Mouse (Mus musculus) kidney, postnatal 0 days (tissue): Measurements from ENCODE around the gene Il5ra. TPM values are rescaled to one million over a fixed set of nuclear protein-coding genes. Genes with fewer than 3 reads are reported as not detected.

Experiments used
- ATAC-seq: fragments of 200-750 bp; cut with Nextera tagmentation; replicated peaks from 2 replicates; pipeline ENCODE4 v1.8.0; 2017; ENCODE audit warnings: low read depth, moderate number of reproducible peaks, moderate TSS enrichment, moderate library complexity; ENCODE audit not compliant: low FRiP score
- DNase-seq: peaks from one replicate; pipeline ENCODE4 v3.0.0-alpha.2; 2016; ENCODE audit warnings: low spot score
- H3K27ac ChIP-seq: fragments of 300-500 bp; sonication (generic); 2 replicates; pipeline ENCODE4 v1.5.1; 2014; ENCODE audit warnings: mild to moderate bottlenecking
- H3K27me3 ChIP-seq: fragments of 300-500 bp; sonication (generic); 2 replicates; pipeline ENCODE4 v1.6.1; 2014; ENCODE audit warnings: low read length, mixed read lengths; ENCODE audit not compliant: insufficient read depth
- H3K36me3 ChIP-seq: fragments of 300-500 bp; sonication (generic); 2 replicates; pipeline ENCODE4 v1.6.1; 2014; ENCODE audit warnings: low read length, mixed read lengths; ENCODE audit not compliant: insufficient read depth
- H3K4me1 ChIP-seq: fragments of 300-500 bp; sonication (generic); replicated peaks from 2 replicates; pipeline ENCODE4 v1.6.1; 2014; ENCODE audit warnings: antibody characterized with exemption, low read length, mixed read lengths; ENCODE audit not compliant: insufficient read depth
- H3K4me2 ChIP-seq: fragments of 300-500 bp; sonication (generic); 2 replicates; pipeline ENCODE4 v1.6.1; 2014; ENCODE audit warnings: mild to moderate bottlenecking, low read length, moderate library complexity, mixed read lengths
- H3K4me3 ChIP-seq: fragments of 300-500 bp; sonication (generic); replicated peaks from 2 replicates; pipeline ENCODE4 v1.5.1; 2014; ENCODE audit warnings: low read depth, low read length
- H3K9ac ChIP-seq: fragments of 300-500 bp; sonication (generic); 2 replicates; pipeline ENCODE4 v1.6.1; 2014; ENCODE audit warnings: low read depth, low read length
- H3K9me3 ChIP-seq: fragments of 300-500 bp; sonication (generic); replicated peaks from 2 replicates; pipeline ENCODE4 v1.6.1; 2016; ENCODE audit warnings: low read length, inconsistent platforms, mixed read lengths
- CTCF ChIP-seq: IDR thresholded peaks from 2 replicates; pipeline ENCODE4 v1.5.1; 2016; ENCODE audit warnings: antibody characterized with exemption, low read depth, mild to moderate bottlenecking, moderate library complexity
- WGBS: fragments of 180-500 bp; shearing (Covaris S2); extraction: QIAGEN DNeasy Blood & Tissue Kit; methylation state at CpG from one replicate; pipeline ENCODE4 v1.1.7; 2014; 5-methylcytosine and 5-hydroxymethylcytosine counted together
- polyA plus RNA-seq: library from polyadenylated mRNA; unstranded; fragments of >200 nt; fragmentation: Nextera tagmentation; extraction: Ambion mirVana; gene quantifications from 2 replicates; pipeline ENCODE4 v1.2.1, GENCODE M21; 2015

Gene Il5ra
- polyA plus RNA-seq, 1 experiment from 2014 or later = 0.97 TPM

- ATAC-seq (no peak), DNase-seq (no peak)
- no peaks in the 10 kb centered on the region for H3K27me3 ChIP-seq
- H3K4me2 ChIP-seq = no peak overlapping the region
- 72% methylated on average over 6 of the region's 6 CpGs for WGBS
- H3K4me3 ChIP-seq = no peak overlapping the region
- H3K4me1 ChIP-seq = no peaks in the 10 kb centered on the region
- H3K9me3 ChIP-seq = no peaks in the 10 kb centered on the region
- no peak overlapping the region for H3K9ac ChIP-seq
- TF ChIP-seq CTCF = no peak
- no peaks in the 10 kb centered on the region for H3K36me3 ChIP-seq
- no peak overlapping the region for H3K27ac ChIP-seq
Observed at GRCm38 (mm10) chr6:106726078-106726477, 22.8 kb downstream of the Il5ra start.

- no peak for ATAC-seq
- no peak for TF ChIP-seq CTCF
- no peak overlapping the region for H3K27ac ChIP-seq
- no peak overlapping the region for H3K4me3 ChIP-seq
- H3K36me3 ChIP-seq = no peaks in the 10 kb centered on the region
- no peaks in the 10 kb centered on the region for H3K4me1 ChIP-seq
- no peak overlapping the region for H3K4me2 ChIP-seq
- 71% methylated on average over 4 of the region's 4 CpGs for WGBS
- H3K9me3 ChIP-seq = no peaks in the 10 kb centered on the region
- no peak for DNase-seq
- no peak overlapping the region for H3K9ac ChIP-seq
- H3K27me3 ChIP-seq = no peaks in the 10 kb centered on the region
Observed at GRCm38 (mm10) chr6:106725642-106726041, 23.2 kb downstream of the Il5ra start.

- H3K27ac ChIP-seq = no peak overlapping the region
- no peak overlapping the region for H3K4me3 ChIP-seq
- no peak overlapping the region for H3K4me2 ChIP-seq
- no peaks in the 10 kb centered on the region for H3K36me3 ChIP-seq
- ATAC-seq (no peak), DNase-seq (peak; percentile 6)
- H3K9ac ChIP-seq = no peak overlapping the region
- TF ChIP-seq CTCF = no peak
- H3K27me3 ChIP-seq = no peaks in the 10 kb centered on the region
- no peaks in the 10 kb centered on the region for H3K9me3 ChIP-seq
- WGBS = 10% methylated on average over 3 of the region's 3 CpGs
- H3K4me1 ChIP-seq = no peaks in the 10 kb centered on the region
Observed at GRCm38 (mm10) chr6:106705506-106706035, 43.3 kb downstream of the Il5ra start.

- DNase-seq = peak; percentile 16
- Histone ChIP-seq H3K4me2 (no peak overlapping the region), H3K4me3 (no peak overlapping the region), H3K27ac (no peak overlapping the region), H3K4me1 (no peaks in the 10 kb centered on the region), H3K9me3 (no peaks in the 10 kb centered on the region), H3K36me3 (no peaks in the 10 kb centered on the region), H3K27me3 (no peaks in the 10 kb centered on the region), H3K9ac (no peak overlapping the region)
- WGBS = 27% methylated on average over 3 of the region's 3 CpGs
- no peak for TF ChIP-seq CTCF
- peak; percentile 68; the same call in 1 of the 2 replicates for ATAC-seq
Observed at GRCm38 (mm10) chr6:106701931-106702330, 46.9 kb downstream of the Il5ra start.

GRCm38 (mm10) chr6:106675581-106675980 lies 73.3 kb downstream of the Il5ra start:
- Histone ChIP-seq H3K27me3 (no peaks in the 10 kb centered on the region), H3K4me2 (no peak overlapping the region), H3K27ac (no peak overlapping the region), H3K4me1 (no peaks in the 10 kb centered on the region), H3K36me3 (no peaks in the 10 kb centered on the region), H3K9me3 (no peaks in the 10 kb centered on the region), H3K4me3 (no peak overlapping the region), H3K9ac (no peak overlapping the region)
- 84% methylated on average over 8 of the region's 8 CpGs for WGBS
- DNase-seq = no peak
- TF ChIP-seq CTCF = no peak
- no peak for ATAC-seq

GRCm38 (mm10) chr6:106663780-106664651 lies 84.8 kb downstream of the Il5ra start:
- Histone ChIP-seq H3K9ac (no peak overlapping the region), H3K27me3 (no peaks in the 10 kb centered on the region), H3K36me3 (no peaks in the 10 kb centered on the region), H3K9me3 (no peaks in the 10 kb centered on the region), H3K4me3 (no peak overlapping the region), H3K4me1 (no peaks in the 10 kb centered on the region), H3K4me2 (no peak overlapping the region), H3K27ac (no peak overlapping the region)
- WGBS = 32% methylated on average over 6 of the region's 6 CpGs
- DNase-seq (peak; percentile 68), ATAC-seq (0 out of 2 replicates have a peak, but pooled peaks have one; percentile 54)
- TF ChIP-seq CTCF = peak; percentile 84

Other genes with a start within 250 kb of the Il5ra start
- gene Trnt1, start 20.1 kb upstream of the Il5ra start, polyA plus RNA-seq = 60.6 and 62.2 TPM in 2 replicates
- 47.4 and 47.8 TPM in 2 replicates for gene Crbn, start 51.0 kb upstream of the Il5ra start, polyA plus RNA-seq